Mouse (Mus musculus): ENCODE results near the gene C1qtnf9. TPM values are rescaled to one million over a fixed set of nuclear protein-coding genes. Genes with fewer than 3 reads are reported as not detected.

The C1qtnf9 gene
- total RNA-seq, 2 experiments from 2014 or later: 13.0 to 16.1 TPM

DNA sequence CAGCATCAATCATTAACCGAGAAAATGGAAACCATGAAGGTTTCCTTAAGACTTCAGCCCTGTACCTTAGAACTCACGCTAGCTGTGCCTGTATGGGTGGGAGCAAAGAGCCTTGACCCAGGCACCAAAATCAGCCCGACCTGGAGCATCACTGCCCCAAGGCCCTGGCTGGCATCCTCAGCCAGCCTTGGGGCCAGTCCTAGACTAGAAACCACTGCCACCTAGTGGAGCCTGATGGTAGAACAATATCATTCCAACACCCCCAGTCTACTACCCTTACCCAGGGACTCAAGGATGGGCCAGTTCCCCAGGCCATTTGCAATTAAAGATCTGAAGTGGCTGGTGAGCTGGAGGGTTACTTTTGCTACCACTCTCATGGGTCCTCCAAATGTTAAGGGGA lies 22.2 kb downstream of the C1qtnf9 start:
- DNase-seq: peak; percentile 72

DNA sequence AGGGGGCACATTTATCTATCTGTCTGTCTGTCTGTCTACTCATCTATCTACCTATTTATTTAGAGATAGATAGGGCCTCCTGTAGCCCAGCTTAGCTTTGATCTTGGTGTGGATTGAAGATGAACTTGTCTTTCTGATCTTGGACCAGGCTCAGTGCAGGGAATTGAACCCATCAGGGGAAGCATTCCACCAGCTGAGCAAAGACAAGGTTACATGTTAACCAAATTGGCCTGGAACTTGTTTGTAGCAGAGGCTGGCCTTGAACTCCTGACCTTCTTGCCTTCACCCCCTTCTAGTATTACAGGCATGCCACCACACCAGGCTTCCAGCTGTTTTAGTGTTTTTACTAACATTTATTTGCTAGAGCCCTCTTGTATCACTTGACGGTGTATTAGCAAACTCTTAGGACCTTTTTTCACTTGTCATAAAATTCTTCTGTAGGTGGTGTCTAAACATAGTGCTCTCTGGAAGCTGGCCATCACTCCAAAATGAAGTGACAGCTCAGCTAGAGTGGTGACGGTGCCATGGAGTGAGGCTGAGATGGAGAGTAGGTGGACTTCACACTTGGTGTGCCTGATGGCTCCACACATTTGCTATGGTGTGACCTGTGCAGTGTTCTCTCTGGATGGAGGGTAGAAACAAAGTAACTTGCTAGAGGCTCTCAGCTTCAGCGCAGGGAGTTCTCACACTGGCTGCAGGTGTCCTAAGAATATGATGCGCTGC lies 28.8 kb downstream of the C1qtnf9 start:
- no peak for DNase-seq

DNA sequence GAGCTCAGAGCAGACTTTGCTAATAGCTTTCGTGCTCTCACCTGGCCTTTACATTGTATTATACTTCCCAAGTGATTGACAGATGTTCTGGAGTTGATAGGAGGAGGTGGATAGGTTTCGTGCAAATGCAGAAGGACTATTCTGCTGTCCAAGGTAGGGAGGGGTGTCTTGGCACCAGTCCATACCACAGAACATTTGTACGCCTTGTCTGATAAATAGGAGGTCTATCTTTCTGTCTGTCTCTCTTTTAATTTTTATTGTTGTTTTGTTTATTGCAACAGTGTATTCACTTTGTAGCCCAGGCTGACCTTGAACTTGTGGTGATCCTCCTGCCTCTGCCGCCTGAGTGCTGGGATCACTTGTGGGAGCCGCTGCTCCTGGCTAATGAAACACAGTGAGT lies 29.7 kb downstream of the C1qtnf9 start:
- no peak for DNase-seq

DNA sequence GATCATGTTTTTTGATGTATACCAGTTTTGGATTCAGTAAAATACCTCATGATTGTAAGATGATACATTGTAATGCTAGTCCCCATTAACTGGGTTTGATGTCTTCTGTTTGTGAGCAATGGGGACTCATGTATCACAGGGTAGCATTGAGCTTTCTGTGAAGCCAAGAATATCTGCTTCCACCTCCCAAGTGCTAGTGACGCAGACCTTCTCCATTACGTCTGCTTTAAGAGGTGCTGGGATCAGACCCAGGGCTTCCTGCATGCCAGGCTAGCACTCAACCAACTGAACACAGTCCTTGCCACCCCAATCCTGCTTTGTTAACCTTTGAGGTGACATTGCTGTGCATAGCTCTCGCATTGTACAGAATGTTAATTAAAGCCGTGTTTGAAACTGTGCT lies 30.8 kb downstream of the C1qtnf9 start:
- no peak for DNase-seq

DNA sequence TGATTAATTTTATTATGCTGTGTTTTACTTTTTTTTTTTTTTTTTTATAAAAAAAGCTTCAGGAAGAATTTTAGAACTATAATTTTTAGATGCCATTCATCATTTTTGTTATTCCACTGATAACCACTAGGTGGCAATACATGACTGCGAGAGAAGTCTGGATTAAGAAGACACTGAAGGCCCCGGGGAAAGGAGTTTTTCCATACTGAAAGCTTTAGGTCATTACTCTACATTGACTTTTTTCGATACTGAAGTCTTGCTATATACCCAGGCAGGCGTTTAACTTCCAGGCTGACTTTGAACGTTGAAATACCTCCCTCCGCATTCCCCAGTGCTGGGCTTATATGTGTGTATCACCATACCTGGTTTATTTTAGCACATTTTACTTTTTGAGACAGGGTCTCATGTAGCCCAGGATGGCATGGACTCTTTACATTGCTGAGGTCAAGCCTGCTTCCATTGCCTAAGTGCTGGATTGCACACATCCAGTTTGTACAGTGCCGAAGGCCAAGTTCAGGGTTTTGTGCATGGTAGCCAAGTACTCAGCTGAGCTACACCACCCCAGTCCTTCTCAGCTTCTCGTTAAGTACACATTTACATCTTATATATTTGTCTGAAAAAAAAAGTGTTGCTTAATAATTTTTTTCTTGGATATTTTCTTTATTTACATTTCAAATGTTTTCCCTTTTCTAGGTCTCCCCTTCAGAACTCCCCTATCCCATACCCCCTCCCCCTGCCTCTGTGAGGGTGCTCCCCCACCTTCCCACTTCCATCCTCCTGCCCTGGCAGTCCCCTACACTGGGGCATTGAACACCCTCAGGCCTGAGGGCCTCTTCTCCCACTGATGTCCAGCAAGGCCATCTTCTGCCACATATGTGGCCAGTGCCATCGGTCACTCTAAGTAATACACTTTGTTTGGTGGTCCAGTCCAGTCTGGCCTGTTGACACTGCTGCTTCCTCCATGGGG lies 32.1 kb downstream of the C1qtnf9 start:
- no peak for DNase-seq

DNA sequence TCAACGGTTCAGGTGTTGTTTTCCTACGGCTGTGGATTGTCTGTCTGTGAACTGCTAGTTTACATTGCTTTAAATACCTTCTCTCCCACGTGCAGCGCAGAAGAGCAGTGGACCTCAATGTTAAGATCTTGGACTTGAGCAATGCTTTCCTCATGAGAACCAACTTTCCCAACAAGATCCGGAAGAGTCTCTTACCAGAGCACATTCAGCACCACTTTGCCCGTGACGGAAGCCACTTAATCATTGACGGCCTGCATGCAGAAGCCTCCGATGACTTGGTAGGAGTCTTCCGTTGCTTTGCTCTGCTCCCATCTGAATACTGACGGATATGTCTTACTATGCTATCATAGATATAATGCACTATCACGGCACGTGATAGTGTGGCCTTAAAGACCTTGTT lies 34.1 kb downstream of the C1qtnf9 start:
- no peak for DNase-seq

DNA sequence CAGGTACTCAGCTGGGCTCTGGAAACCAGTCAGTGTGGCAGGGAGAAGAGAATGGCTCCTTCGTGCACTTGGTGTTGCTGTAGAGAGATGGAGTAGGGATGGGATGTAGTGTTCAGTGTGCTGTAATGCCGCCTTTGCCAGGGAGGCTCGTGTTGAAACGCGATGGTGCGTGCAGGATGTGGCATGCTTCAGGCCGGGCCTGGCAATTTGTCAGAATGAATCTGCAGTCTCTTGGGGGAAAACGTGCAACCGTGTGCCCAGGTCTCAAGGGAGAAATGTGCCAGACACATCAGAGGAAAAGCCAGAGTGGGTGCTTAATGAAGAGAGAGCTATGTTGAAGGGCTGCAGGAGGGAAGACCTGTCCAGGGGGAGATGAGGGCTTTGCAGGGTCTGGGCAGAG lies 37.0 kb downstream of the C1qtnf9 start:
- no peak for DNase-seq

DNA sequence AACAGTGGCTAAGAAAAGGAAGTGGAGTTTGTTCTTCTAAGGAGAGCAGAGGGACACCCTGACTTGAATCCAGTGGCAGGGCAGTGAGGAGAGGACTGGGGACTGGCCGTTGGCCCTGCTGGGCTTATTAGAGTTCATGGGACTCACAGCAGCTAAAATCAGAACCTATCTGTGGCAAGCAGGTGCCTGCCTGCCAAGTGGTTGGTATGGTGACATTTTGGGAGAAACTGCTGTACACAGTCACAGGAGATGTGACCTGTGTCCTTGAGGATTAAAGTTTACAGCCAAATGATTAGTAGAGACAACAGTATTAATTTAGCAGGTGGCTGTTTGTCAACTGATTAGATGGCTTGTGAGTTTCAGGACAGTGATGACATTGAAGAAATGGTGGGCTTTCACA lies 37.9 kb downstream of the C1qtnf9 start:
- no peak for DNase-seq

DNA sequence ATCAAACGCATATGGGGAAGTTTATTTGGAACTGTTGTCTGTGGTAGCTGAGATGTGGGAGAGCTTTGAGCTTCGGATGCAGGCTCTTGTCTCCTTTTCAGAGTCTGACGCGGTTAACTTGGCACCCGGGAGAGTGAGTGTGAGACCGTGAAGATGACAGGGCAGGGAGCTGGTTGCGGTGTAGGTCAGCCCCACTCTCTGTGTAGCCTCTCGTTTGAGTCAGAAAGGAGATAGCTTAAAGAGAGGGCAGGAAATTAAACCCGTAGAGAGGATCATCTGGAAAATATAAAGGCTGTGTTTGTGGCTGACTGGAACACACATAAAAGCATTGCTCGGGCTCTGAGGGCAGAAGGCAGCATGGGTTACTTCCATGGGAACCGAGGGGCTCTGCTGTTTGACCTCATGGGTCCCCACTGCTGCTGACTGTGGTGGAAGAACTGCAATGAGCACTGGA lies 39.0 kb downstream of the C1qtnf9 start:
- DNase-seq: no peak

DNA sequence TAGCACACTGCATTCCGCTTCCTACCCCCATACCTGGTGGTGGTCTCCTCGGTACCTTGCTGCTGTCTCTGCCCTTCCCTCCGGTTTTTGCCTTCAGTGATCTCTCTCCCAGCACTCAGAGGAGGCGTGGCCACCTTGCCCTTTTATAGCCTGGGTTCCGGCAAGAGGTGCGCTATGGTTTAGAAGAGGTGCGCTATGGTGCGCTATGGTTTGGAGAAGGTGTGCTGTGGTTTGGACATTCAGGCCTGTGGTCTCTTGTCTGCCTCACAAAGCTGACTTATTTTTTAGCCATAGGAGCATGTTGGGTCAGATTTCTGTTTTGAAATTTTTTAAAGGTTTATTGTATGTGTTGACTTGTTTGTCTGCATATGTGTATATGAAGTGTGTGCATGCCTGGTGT lies 41.9 kb downstream of the C1qtnf9 start:
- no peak for DNase-seq

DNA sequence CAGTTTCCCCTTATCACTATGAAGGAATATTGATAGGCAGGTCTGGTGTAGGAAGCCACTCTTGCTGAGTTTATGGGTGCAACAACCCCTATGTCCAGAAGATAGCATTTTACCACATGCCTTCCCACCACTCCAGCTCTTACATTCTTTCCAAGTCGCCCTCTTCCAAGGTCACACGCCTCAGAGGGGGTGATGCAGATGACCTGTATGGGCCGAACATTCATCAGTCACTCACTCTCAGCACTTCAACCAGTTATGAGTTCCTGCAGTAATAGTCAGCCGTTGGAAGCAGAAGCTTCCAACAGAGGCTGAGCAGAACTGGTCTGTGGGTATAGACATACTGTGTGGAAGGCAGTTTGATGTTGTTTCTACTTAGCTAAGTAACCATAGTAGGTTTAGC lies 43.6 kb downstream of the C1qtnf9 start:
- DNase-seq: no peak

DNA sequence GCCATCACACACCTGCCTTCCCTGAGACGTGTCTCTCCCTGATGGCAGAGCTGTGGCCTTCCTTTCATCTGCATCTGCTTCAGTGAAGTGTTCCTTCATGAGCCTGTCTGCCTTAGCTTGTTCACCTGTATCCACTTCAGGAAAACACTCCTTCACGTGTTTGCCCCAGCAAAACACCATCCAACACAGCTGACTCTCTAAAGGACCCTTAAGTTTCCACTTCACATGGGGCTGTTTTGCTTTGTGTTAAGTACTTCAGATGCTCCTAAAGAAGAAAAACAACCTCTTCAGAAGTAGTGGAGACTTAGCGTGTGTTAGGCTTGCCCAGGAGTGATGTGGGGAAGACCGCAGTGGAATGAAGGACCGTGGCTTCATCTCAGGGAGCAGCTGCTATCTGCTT lies 47.2 kb downstream of the C1qtnf9 start:
- DNase-seq: no peak

DNA sequence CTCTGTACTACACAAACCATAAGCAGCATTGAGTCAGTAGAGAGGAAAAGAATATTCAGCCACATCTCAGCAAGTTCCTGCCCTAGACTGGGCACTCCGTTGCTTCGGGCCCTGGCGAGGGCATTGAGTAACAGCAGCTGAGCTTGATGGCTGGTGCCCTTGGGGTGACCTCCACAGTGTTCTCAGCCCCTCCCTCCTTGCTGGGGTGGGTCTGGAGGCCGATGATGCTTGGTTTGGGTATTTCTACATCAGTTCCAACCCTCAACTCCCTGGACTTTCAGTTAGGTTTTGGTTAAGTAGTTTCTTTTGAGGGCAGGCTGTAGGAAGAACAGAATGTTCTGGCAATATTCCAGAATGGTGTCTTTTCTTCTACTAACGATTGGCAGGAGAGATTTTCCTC lies 50.1 kb downstream of the C1qtnf9 start:
- no peak for DNase-seq

DNA sequence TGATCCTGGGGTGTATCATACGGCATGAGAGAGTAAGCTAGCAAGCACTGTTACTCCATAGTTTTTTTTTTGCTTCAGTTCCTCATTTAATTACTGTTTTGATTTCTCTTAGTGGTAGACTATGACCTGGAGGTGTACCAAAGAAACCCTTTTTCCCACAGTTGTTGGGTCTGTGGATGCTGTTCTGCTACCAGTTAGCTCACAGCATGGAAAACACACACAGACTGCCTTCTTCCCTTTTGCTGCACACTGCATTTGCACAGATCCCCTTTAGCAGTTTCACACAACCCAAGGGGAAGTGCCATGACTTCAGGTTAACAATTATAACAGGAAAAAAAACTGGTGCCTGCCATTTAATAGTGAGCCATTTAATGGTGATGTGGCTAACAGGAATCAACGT lies 62.2 kb downstream of the C1qtnf9 start:
- no peak for DNase-seq

Other genes starting within 250 kb of the C1qtnf9 start
- 10 to 100 TPM; 50.1 to 52.8 TPM for gene Spata13, start 134.1 kb upstream of the C1qtnf9 start, total RNA-seq (2021)
- gene Mipep, start 16.4 kb downstream of the C1qtnf9 start, total RNA-seq (2021): 10 to 100 TPM; 48.0 to 50.8 TPM

Data from heart, postnatal 4 days (tissue).